Mouse (Mus musculus) kidney, postnatal 0 days (tissue): ENCODE data around the gene Ino80. TPM values are rescaled to one million over a fixed set of nuclear protein-coding genes. Genes with fewer than 3 reads are reported as not detected.

Experiments
- ATAC-seq: fragments of 200-750 bp; cut with Nextera tagmentation; replicated peaks from 2 replicates; pipeline ENCODE4 v1.8.0; 2017; ENCODE audit warnings: low read depth, moderate number of reproducible peaks, moderate TSS enrichment, moderate library complexity; ENCODE audit not compliant: low FRiP score
- DNase-seq: peaks from one replicate; pipeline ENCODE4 v3.0.0-alpha.2; 2016; ENCODE audit warnings: low spot score
- H3K27ac ChIP-seq: fragments of 300-500 bp; sonication (generic); 2 replicates; pipeline ENCODE4 v1.5.1; 2014; ENCODE audit warnings: mild to moderate bottlenecking
- H3K27me3 ChIP-seq: fragments of 300-500 bp; sonication (generic); 2 replicates; pipeline ENCODE4 v1.6.1; 2014; ENCODE audit warnings: low read length, mixed read lengths; ENCODE audit not compliant: insufficient read depth
- H3K36me3 ChIP-seq: fragments of 300-500 bp; sonication (generic); 2 replicates; pipeline ENCODE4 v1.6.1; 2014; ENCODE audit warnings: low read length, mixed read lengths; ENCODE audit not compliant: insufficient read depth
- H3K4me1 ChIP-seq: fragments of 300-500 bp; sonication (generic); replicated peaks from 2 replicates; pipeline ENCODE4 v1.6.1; 2014; ENCODE audit warnings: antibody characterized with exemption, low read length, mixed read lengths; ENCODE audit not compliant: insufficient read depth
- H3K4me2 ChIP-seq: fragments of 300-500 bp; sonication (generic); 2 replicates; pipeline ENCODE4 v1.6.1; 2014; ENCODE audit warnings: mild to moderate bottlenecking, low read length, moderate library complexity, mixed read lengths
- H3K4me3 ChIP-seq: fragments of 300-500 bp; sonication (generic); replicated peaks from 2 replicates; pipeline ENCODE4 v1.5.1; 2014; ENCODE audit warnings: low read depth, low read length
- H3K9ac ChIP-seq: fragments of 300-500 bp; sonication (generic); 2 replicates; pipeline ENCODE4 v1.6.1; 2014; ENCODE audit warnings: low read depth, low read length
- H3K9me3 ChIP-seq: fragments of 300-500 bp; sonication (generic); replicated peaks from 2 replicates; pipeline ENCODE4 v1.6.1; 2016; ENCODE audit warnings: low read length, inconsistent platforms, mixed read lengths
- CTCF ChIP-seq: IDR thresholded peaks from 2 replicates; pipeline ENCODE4 v1.5.1; 2016; ENCODE audit warnings: antibody characterized with exemption, low read depth, mild to moderate bottlenecking, moderate library complexity
- WGBS: fragments of 180-500 bp; shearing (Covaris S2); extraction: QIAGEN DNeasy Blood & Tissue Kit; methylation state at CpG from one replicate; pipeline ENCODE4 v1.1.7; 2014; 5-methylcytosine and 5-hydroxymethylcytosine counted together
- polyA plus RNA-seq: library from polyadenylated mRNA; unstranded; fragments of >200 nt; fragmentation: Nextera tagmentation; extraction: Ambion mirVana; gene quantifications from 2 replicates; pipeline ENCODE4 v1.2.1, GENCODE M21; 2015

Gene Ino80
- polyA plus RNA-seq, 1 experiment from 2014 or later, result 3.5 TPM

DNA sequence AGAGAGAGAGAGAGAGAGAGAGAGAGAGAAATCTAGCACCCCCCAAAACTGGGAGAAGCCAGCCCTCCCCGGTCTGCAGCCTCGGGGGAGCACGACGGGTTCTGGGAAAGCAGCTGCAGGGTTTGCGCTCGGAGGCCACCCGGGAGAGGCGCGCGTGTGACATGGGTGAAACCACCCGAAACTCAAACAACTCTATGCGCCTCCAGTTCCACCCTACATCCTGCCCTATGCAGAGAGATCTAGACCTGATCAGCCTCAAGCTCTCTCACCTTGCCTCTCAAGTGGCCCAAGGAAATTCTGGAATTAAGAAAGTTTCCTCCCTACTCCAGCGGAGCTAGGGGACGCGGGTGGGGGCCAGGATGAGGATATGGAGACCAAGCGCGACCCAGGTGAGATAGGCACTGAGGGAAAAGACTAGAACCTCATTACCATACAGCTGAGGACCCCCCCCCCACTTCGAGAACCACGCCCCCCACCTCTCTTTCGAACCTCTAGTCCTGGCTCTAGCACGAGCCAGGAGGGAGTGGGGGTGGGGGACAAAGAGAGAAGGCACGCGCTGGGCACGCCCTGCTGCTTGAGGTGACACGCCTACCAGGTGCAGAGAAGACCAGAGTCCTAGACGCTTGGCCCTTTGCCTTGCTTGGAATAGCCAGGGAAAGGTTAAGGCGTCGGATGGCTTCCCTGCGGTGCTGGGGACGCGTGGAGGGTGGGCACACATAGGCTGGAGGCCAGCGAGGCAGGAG, 152.7 kb downstream of the Ino80 start:
- H3K9me3 ChIP-seq, result no peaks in the 10 kb centered on the region
- 0 out of 2 replicates have a peak overlapping the region, but pooled peaks have one; percentile 9 for H3K9ac ChIP-seq
- TF ChIP-seq CTCF, result no peak
- peak overlapping the region; percentile 91 for H3K4me2 ChIP-seq
- peaks cover 37% of the 10 kb centered on the region for H3K4me1 ChIP-seq
- H3K36me3 ChIP-seq, result no peaks in the 10 kb centered on the region
- no peak overlapping the region for H3K27ac ChIP-seq
- WGBS, result 1% methylated on average over 32 of the region's 32 CpGs
- peak overlapping the region; percentile 61 for H3K4me3 ChIP-seq
- peaks cover 47% of the 10 kb centered on the region for H3K27me3 ChIP-seq
- no peak for DNase-seq
- peak; percentile 19 for ATAC-seq

DNA sequence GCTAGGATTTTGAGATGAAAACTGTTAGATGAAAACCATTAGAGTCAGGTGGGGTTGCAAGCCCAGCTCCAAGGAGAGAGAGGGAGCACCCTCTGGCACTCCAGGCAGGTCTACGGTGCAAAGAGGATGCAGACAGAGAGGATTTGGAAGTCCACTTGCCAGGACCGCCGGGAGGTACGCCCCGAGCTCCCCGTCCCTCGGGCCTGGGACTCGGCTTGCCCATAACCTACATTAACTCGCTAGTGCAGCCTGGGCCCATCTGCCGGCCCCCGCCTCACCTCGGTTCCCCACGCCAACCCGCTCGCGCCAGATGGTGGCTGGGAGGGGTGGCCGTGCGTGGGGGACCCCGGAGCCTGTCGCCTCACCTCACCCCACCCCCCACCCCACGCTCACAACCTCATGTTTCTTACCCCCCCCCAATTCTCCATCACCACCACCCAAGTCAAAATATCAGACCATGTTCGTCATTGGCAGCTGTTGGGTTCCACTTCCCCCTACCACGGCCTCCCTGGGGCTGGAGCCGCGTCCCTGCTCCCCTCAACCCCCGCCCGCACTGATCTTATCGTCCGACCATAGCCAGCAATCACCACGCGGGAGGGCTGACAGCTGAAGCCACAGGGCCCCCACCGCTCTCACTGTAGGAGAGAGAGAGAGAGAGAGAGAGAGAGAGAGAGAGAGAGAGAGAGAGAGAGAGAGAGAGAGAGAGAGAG, 153.5 kb downstream of the Ino80 start:
- no peak for DNase-seq
- WGBS, result 12% methylated on average over 32 of the region's 32 CpGs
- peaks cover 47% of the 10 kb centered on the region for H3K27me3 ChIP-seq

More for the DNA sequence above, 153.5 kb downstream of the Ino80 start:
- no peak for TF ChIP-seq CTCF
- ATAC-seq, result no peak
- Histone ChIP-seq H3K27ac (no peak overlapping the region), H3K9ac (no peak overlapping the region), H3K36me3 (no peaks in the 10 kb centered on the region), H3K4me1 (peaks cover 37% of the 10 kb centered on the region), H3K4me2 (peak overlapping the region; percentile 91), H3K4me3 (peak overlapping the region; percentile 61; the same call in 1 of the 2 replicates), H3K9me3 (no peaks in the 10 kb centered on the region)

Other genes with a start within 250 kb of the Ino80 start
- gene Ppp1r14d, start 247.8 kb downstream of the Ino80 start, polyA plus RNA-seq, result 1.0 and 1.5 TPM in 2 replicates
- 62.3 and 62.7 TPM in 2 replicates for gene Spint1, start 240.3 kb downstream of the Ino80 start, polyA plus RNA-seq
- gene Rhov, start 206.4 kb downstream of the Ino80 start, polyA plus RNA-seq, result 3.5 and 3.6 TPM in 2 replicates
- 13.4 and 15.0 TPM in 2 replicates for gene Vps18, start 188.9 kb downstream of the Ino80 start, polyA plus RNA-seq
- 7.9 and 8.4 TPM in 2 replicates for gene Dll4, start 151.9 kb downstream of the Ino80 start, polyA plus RNA-seq
- gene Chac1, start 126.5 kb downstream of the Ino80 start, polyA plus RNA-seq, result 0.64 and 0.83 TPM in 2 replicates
- gene Exd1, start 69.9 kb upstream of the Ino80 start, polyA plus RNA-seq, result 0.29 and 0.47 TPM in 2 replicates
- gene Chp1, start 70.0 kb upstream of the Ino80 start, polyA plus RNA-seq, result 68.8 and 72.2 TPM in 2 replicates
- 31.9 and 38.7 TPM in 2 replicates for gene Nusap1, start 140.6 kb upstream of the Ino80 start, polyA plus RNA-seq
- gene Oip5, start 140.8 kb upstream of the Ino80 start, polyA plus RNA-seq, result 12.4 and 15.6 TPM in 2 replicates
- 50.0 and 54.3 TPM in 2 replicates for gene Ndufaf1, start 185.1 kb upstream of the Ino80 start, polyA plus RNA-seq
- gene Rtf1, start 197.4 kb upstream of the Ino80 start, polyA plus RNA-seq, result 37.6 and 39.0 TPM in 2 replicates